Mouse (Mus musculus) midbrain, embryonic 14.5 days (tissue): Measurements from ENCODE around the gene Vwa3a. TPM values are rescaled to one million over a fixed set of nuclear protein-coding genes. Genes with fewer than 3 reads are reported as not detected.

ENCODE experiments used
- ATAC-seq: fragments of 200-750 bp; cut with Nextera tagmentation; 2 replicates; pipeline ENCODE4 v1.8.0; 2017; ENCODE audit warnings: moderate number of reproducible peaks, moderate library complexity; ENCODE audit not compliant: low FRiP score, low TSS enrichment
- DNase-seq: peaks from one replicate; pipeline ENCODE4 v3.0.0-alpha.2; 2015
- H3K27ac ChIP-seq: fragments of 300-500 bp; sonication (generic); replicated peaks from 2 replicates; pipeline ENCODE4 v1.5.1; 2014; ENCODE audit warnings: mild to moderate bottlenecking, low read depth, low read length, moderate library complexity
- H3K27me3 ChIP-seq: fragments of 300-500 bp; sonication (generic); 2 replicates; pipeline ENCODE4 v1.6.1; 2014; ENCODE audit warnings: low read length, control low read depth, mixed read lengths; ENCODE audit not compliant: control insufficient read depth, insufficient read depth
- H3K36me3 ChIP-seq: fragments of 300-500 bp; sonication (generic); 2 replicates; pipeline ENCODE4 v1.6.1; 2014; ENCODE audit warnings: low read length, control low read depth; ENCODE audit not compliant: control insufficient read depth, insufficient read depth
- H3K4me1 ChIP-seq: fragments of 300-500 bp; sonication (generic); 2 replicates; pipeline ENCODE4 v1.6.1; 2014; ENCODE audit warnings: mild to moderate bottlenecking, antibody characterized with exemption, low read length, control low read depth; ENCODE audit not compliant: control insufficient read depth, insufficient read depth
- H3K4me2 ChIP-seq: fragments of 300-500 bp; sonication (generic); 2 replicates; pipeline ENCODE4 v1.6.1; 2014; ENCODE audit warnings: mild to moderate bottlenecking, low read length, moderate library complexity
- H3K4me3 ChIP-seq: fragments of 300-500 bp; sonication (generic); replicated peaks from 2 replicates; pipeline ENCODE4 v1.5.1; 2014; ENCODE audit warnings: low read depth, low read length
- H3K9ac ChIP-seq: fragments of 300-500 bp; sonication (generic); replicated peaks from 2 replicates; pipeline ENCODE4 v1.6.1; 2014; ENCODE audit warnings: mild to moderate bottlenecking, low read length, moderate library complexity
- H3K9me3 ChIP-seq: fragments of 300-500 bp; sonication (generic); 2 replicates; pipeline ENCODE4 v1.6.1; 2016; ENCODE audit warnings: low read length, control low read depth, mixed read lengths; ENCODE audit not compliant: control insufficient read depth
- WGBS: fragments of 180-500 bp; shearing (Covaris S2); extraction: QIAGEN DNeasy Blood & Tissue Kit; methylation state at CpG from one replicate; pipeline ENCODE4 v1.1.7; 2014; 5-methylcytosine and 5-hydroxymethylcytosine counted together
- polyA plus RNA-seq: library from polyadenylated mRNA; unstranded; fragments of >200 nt; fragmentation: Nextera tagmentation; extraction: Ambion mirVana; gene quantifications from 2 replicates; pipeline ENCODE4 v1.2.1, GENCODE M21; 2014

Vwa3a gene
- polyA plus RNA-seq, 1 experiment from 2014 or later = 1.3 TPM

DNA sequence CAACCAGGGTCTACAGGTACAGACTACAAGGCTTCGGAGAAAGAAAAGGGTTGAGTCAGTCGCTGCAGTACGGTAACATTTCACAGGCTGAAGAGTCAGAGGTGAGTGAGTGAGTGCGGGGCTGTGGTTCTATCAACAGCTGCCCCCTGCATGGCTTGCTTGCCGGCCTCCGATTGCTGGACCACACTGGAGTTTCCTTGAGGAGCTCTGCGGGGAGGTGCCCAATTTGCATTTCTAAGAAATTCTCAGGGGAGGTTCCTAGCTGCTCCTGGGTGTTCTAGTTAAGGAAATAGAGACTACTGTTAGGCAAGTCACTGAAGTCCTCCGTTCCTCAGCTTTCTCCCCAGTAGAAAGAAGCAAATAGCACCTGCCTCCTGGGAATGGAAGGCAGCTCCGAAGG lies 105.6 kb downstream of the Vwa3a start:
- H3K27me3 ChIP-seq = no peaks in the 10 kb centered on the region
- 5% methylated on average over 9 of the region's 9 CpGs for WGBS
- peak overlapping the region; percentile 71 for H3K4me3 ChIP-seq
- no peaks in the 10 kb centered on the region for H3K36me3 ChIP-seq
- H3K9ac ChIP-seq = peak overlapping the region; percentile 81; the same call in 1 of the 2 replicates
- ATAC-seq (no peak), DNase-seq (peak; percentile 26)
- H3K4me2 ChIP-seq = peak overlapping the region; percentile 74
- peaks cover 14% of the 10 kb centered on the region for H3K4me1 ChIP-seq
- no peaks in the 10 kb centered on the region for H3K9me3 ChIP-seq
- H3K27ac ChIP-seq = no peak overlapping the region

GRCm38 (mm10) chr7:120848831-120849512 lies 109.9 kb downstream of the Vwa3a start:
- H3K4me2 ChIP-seq = no peak overlapping the region
- ATAC-seq = no peak
- H3K27ac ChIP-seq = no peak overlapping the region
- H3K36me3 ChIP-seq = no peaks in the 10 kb centered on the region
- H3K9ac ChIP-seq = no peak overlapping the region
- H3K4me1 ChIP-seq = peaks cover 11% of the 10 kb centered on the region
- no peaks in the 10 kb centered on the region for H3K27me3 ChIP-seq
- 86% methylated on average over 3 of the region's 3 CpGs for WGBS
- H3K4me3 ChIP-seq = no peak overlapping the region
- no peak for DNase-seq
- H3K9me3 ChIP-seq = no peaks in the 10 kb centered on the region

DNA sequence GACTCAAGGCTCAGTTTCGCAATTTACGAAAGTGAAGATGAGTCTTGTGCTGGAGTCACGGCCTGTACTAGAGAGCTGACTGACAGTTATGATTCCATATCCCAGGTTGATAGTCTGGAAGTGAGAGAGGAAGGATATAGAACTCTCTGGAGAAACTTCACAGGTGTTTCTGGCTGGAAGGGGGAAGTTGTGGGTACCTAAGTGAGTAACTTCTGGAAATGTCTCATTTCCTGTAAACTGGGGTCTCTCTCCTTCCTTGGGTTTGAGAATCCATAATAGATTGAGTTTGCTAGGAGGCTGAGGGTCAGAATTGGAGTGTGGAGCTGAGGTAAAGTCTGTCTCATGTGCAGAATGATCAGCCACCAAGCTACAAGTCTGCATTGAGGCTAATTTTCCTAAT lies 111.0 kb downstream of the Vwa3a start:
- Histone ChIP-seq H3K27me3 (no peaks in the 10 kb centered on the region), H3K27ac (no peak overlapping the region), H3K9ac (no peak overlapping the region), H3K4me1 (no peaks in the 10 kb centered on the region; the same call in 1 of the 2 replicates), H3K4me2 (no peak overlapping the region), H3K4me3 (no peak overlapping the region), H3K36me3 (no peaks in the 10 kb centered on the region), H3K9me3 (no peaks in the 10 kb centered on the region)
- DNase-seq (no peak), ATAC-seq (no peak)
- 96% methylated on average over 3 of the region's 3 CpGs for WGBS

Other genes starting within 250 kb of the Vwa3a start
- 227 and 243 TPM in 2 replicates for gene Uqcrc2, start 104.1 kb upstream of the Vwa3a start, polyA plus RNA-seq
- 0.36 and 0.45 TPM in 2 replicates for gene Pdzd9, start 69.0 kb upstream of the Vwa3a start, polyA plus RNA-seq
- 15.7 and 18.8 TPM in 2 replicates for gene Mosmo, start 61.7 kb upstream of the Vwa3a start, polyA plus RNA-seq
- gene Gm5737, start 73.0 kb downstream of the Vwa3a start, polyA plus RNA-seq = 0.17 TPM in 1 of 2 replicates, not detected in the other
- 13.1 and 14.9 TPM in 2 replicates for gene Eef2k, start 103.5 kb downstream of the Vwa3a start, polyA plus RNA-seq
- 20.6 and 21.6 TPM in 2 replicates for gene Polr3e, start 178.4 kb downstream of the Vwa3a start, polyA plus RNA-seq
- gene Cdr2, start 243.0 kb downstream of the Vwa3a start, polyA plus RNA-seq = 16.3 and 17.8 TPM in 2 replicates
- 0.28 TPM in 1 of 2 replicates, not detected in the other for gene Mfsd13b, start 243.2 kb downstream of the Vwa3a start, polyA plus RNA-seq